Mouse (Mus musculus): ENCODE measurements around the gene Terf2. TPM values are rescaled to one million over a fixed set of nuclear protein-coding genes. Genes with fewer than 3 reads are reported as not detected.
A peak's percentile ranks its signal among the peaks of the same experiment; 100 is the strongest.
"Not testable (repeated sequence)": the region's sequence is repeated elsewhere in the genome, so short reads cannot be mapped to it uniquely, and the experiment has no call there.

The Terf2 gene
- total RNA-seq, 2 experiments from 2014 or later = 14.4 to 15.0 TPM

- no peak for DNase-seq
- intact Hi-C loops (cut with DNase I) = no loop called here
Observed at GRCm38 (mm10) chr8:107073706-107074105, 22.6 kb downstream of the Terf2 start.

DNA sequence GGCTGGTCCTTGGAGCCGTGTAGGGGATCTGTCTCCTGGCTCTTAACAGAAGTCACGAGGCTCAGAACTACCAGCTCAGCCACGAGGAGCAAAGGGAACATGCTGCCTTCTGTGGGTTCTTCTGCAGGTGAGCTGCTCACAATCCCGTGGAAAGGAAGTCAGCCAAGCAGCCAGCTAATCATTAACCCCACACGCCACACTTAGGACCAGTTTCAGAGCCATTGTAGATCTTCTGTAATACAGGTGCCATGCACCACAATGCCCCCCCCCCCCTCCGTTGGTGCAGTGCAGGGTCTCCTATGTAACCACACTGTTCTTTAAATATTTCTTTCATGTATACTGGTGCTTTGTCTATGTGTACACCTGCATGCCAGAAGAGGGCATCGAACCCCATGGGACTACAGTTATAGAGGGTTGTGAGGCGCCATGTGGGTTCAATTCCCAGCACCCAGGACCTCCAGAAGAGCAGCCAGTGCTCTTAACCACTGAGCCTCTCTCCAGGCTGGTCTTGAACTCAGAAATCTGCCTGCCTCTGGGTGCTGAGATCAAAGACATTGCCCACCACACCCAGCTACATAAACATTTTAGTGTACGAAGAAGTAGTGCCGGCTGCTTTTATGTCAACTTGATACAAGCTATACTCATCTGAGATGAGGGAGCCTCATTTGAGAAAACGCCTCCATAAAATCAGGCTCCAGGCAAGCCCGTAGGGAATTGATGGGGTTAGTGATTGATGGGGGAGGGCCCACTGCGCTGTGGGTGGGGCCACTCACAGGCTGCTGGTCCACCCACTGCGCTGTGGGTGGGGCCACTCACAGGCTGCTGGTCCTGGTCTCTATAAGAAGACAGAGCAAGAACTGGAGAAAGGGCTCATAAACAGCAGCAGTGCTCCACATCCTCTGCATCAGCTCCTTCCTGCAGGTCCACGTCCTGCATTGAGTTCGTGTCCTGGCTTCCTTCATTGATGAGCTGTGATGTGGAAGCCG is 30.5 kb downstream of the Terf2 start, which contains the start of gene Tmed6:
TSS of gene Tmed6 (minus strand) at position 134 of the 986 bp plus-strand sequence.
- intact Hi-C loops (cut with DNase I) = no loop called here
- DNase-seq = peak; percentile 12 to 16

DNA sequence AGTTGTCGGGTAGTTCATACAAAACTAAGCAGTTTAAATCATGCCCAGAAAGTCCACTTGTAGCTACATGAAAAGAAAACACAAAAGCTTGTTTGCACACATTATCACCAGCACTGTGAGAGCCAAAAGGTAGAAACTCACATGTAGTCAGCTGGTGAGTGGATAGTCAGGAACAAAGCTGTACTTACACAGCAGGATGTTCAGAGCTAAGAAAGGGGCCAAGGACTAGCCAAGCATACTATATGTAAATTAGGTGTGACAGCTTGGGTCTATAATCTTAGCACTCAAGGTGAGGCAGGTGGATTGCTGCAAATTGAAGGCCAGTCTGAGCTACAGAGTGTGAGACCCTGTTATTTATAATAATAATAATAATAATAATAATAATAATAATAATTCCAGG is 33.7 kb downstream of the Terf2 start:
- DNase-seq = no peak
- intact Hi-C loops (cut with DNase I) = no loop called here

- intact Hi-C loops (cut with DNase I) = no loop called here
- no peak for DNase-seq
Observed at GRCm38 (mm10) chr8:107056973-107057369, 39.4 kb downstream of the Terf2 start.

GRCm38 (mm10) chr8:107056076-107056972 is 40.0 kb downstream of the Terf2 start, which contains the start of the genes Cog8 and Nip7:
TSS of gene Cog8 (minus strand) at chr8:107056689.
TSS of gene Nip7 (plus strand) at chr8:107056877.
- intact Hi-C loops (cut with DNase I) = no loop called here
- DNase-seq = peak; percentile 94 to 96

DNA sequence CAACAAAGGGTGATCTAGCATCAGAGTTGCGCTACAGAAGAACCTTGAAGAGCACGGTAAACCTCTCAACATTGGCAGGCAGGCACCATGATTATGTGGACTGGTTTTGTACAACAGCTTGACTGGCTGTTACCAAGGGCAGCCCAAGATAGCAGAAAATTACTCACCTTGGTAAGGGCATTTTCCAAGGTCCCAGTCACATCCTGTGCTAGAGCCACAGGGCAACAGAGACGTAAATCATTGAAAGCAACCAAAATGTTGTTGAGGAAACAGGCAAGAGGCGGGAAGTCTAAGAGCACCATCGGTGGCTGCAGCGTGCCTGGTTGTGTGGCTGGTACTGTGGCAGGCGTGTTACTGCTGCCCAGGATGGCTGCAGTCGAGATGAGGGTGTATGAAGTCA is 44.3 kb downstream of the Terf2 start:
- intact Hi-C loops (cut with DNase I) = no loop called here
- no peak for DNase-seq

- DNase-seq = no peak
- intact Hi-C loops (cut with DNase I) = loop anchor here (2.0 kb wide), 1 partner anchor 19 kb away; the partner anchor contains the start of gene Vps4a
Observed at GRCm38 (mm10) chr8:107049480-107049879, 46.9 kb downstream of the Terf2 start.

- intact Hi-C loops (cut with DNase I) = loop anchor here (2.0 kb wide), 1 partner anchor 18 kb away; the partner anchor contains the start of gene Vps4a
- DNase-seq = peak; percentile 84 to 87
Observed at GRCm38 (mm10) chr8:107048061-107048941, 48.0 kb downstream of the Terf2 start, which contains the start of gene Pdf. TSS of gene Pdf (minus strand) at chr8:107048614.

- DNase-seq = no peak
- intact Hi-C loops (cut with DNase I) = no loop called here
Observed at GRCm38 (mm10) chr8:107046976-107047375, 49.4 kb downstream of the Terf2 start.

- no peak for DNase-seq
- intact Hi-C loops (cut with DNase I) = no loop called here
Observed at GRCm38 (mm10) chr8:107045478-107045877, 50.9 kb downstream of the Terf2 start.

DNA sequence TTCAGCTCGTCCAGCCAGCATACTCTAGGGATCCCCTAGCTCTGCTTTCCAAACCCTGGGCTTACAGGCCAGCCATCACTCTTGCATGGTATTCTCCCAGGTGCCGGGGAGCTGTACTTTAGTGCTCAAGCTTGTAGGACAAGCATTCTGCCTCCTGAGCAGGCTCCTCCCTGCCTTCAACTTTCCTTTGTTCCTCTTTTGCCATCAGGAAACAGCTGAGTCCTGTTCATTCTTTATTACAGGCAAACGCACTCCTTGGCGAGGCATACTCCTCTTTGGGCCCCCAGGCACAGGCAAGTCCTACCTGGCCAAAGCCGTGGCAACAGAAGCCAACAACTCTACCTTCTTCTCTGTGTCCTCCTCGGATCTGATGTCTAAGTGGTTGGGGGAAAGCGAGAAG is 55.7 kb downstream of the Terf2 start:
- intact Hi-C loops (cut with DNase I) = no loop called here
- DNase-seq = no peak

DNA sequence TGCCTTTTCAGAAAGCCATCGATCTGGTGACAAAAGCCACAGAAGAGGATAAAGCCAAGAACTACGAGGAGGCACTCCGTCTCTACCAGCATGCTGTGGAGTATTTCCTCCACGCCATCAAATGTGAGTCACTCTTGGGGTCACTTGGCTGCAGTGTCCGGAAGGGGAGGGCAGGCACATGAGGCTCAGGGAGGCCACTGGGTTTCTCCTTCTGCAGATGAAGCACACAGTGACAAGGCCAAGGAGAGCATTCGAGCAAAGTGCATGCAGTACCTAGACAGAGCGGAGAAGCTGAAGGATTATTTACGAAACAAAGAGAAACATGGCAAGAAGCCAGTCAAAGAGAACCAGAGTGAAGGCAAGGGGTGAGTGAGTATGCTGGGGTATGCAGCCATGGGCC is 59.7 kb downstream of the Terf2 start:
- intact Hi-C loops (cut with DNase I) = no loop called here
- DNase-seq = no peak

GRCm38 (mm10) chr8:107035641-107036040 is 60.7 kb downstream of the Terf2 start:
- DNase-seq = no peak
- intact Hi-C loops (cut with DNase I) = no loop called here

DNA sequence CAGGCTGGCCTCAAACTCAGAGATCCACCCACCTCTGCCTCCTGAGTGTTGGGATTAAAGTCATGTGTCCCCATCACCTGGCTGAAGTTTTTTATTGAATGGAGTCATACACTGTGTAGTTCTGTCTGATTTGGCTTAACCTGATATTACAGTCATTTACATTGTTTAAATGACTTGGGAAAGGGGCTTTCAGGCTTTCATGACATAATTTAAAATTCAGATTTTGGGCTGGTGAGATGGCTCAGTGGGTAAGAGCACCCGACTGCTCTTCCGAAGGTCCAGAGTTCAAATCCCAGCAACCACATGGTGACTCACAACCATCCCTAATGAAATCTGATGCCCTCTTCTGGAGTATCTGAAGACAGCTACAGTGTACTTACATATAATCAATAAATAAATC is 62.7 kb downstream of the Terf2 start:
- intact Hi-C loops (cut with DNase I); DNase-seq: not testable (repeated sequence)

- intact Hi-C loops (cut with DNase I) = loop anchor here (2.0 kb wide), 1 partner anchor 17 kb away; the partner anchor contains the start of gene Pdf
- no peak for DNase-seq
Observed at GRCm38 (mm10) chr8:107031577-107032090, 64.7 kb downstream of the Terf2 start.

GRCm38 (mm10) chr8:107030650-107031576 is 65.4 kb downstream of the Terf2 start, which contains the start of gene Vps4a:
TSS of gene Vps4a (plus strand) at chr8:107031222.
- intact Hi-C loops (cut with DNase I) = loop anchor here (2.0 kb wide), 1 partner anchor 18 kb away; the partner anchor contains the start of gene Pdf
- DNase-seq = peak; percentile 98 to 99

- intact Hi-C loops (cut with DNase I) = loop anchor here (2.0 kb wide), 1 partner anchor 19 kb away; the partner anchor contains the start of gene Pdf
- DNase-seq = no peak
Observed at GRCm38 (mm10) chr8:107030058-107030457, 66.3 kb downstream of the Terf2 start.

- intact Hi-C loops (cut with DNase I) = no loop called here
- DNase-seq = no peak
Observed at GRCm38 (mm10) chr8:107029310-107029709, 67.0 kb downstream of the Terf2 start.
